Mouse (Mus musculus) MEL-GATA-1-ER (cell line): Measurements from ENCODE around the gene Syt8.
A peak's percentile ranks its signal among the peaks of the same experiment; 100 is the strongest.
"Not testable (repeated sequence)": the region's sequence is repeated elsewhere in the genome, so short reads cannot be mapped to it uniquely, and the experiment has no call there.

ENCODE experiments used
- DNase-seq: peaks from one replicate; pipeline ENCODE4 v3.0.0-alpha.2; 2012; ENCODE audit warnings: low read depth; ENCODE audit errors: extremely low read depth

Syt8 gene

DNA sequence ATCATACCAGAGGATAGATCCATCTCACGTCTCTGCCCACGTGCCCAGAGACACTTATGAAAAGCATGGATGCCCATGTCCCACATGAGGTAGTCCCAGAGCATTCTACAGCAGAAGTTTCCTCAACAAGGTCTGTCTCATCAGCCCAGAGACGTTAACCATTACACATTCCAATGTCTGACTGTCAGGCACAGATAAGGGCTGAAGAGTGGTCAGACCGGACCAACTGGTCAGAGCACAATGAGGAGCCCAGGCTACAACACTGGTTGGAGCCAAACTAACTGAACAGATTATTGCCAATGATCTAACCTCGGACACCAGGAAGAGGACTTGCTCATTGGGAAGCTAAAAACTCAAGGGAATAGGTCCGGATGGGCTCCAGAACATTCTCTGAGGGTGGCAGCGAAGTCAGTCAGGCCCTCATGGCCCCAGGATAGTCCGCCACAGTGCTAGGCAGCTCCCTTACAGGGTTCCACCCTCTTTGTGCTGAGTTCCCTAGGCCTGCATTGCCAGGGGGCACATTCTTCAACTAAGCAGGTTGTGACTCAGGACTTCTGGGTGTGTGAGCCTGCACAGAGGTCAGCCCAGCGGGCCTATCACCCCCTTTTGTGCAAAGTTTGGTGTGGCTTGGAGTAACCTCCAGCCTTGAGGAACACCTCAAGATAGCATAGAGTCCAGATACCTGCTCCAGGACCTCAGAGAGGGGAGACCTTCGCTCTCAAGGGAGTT is at the start of gene Syt8:
Gene Syt8, plus strand, starts transcription at position 714 of the 729 bp plus-strand sequence.
- DNase-seq: no peak

DNA sequence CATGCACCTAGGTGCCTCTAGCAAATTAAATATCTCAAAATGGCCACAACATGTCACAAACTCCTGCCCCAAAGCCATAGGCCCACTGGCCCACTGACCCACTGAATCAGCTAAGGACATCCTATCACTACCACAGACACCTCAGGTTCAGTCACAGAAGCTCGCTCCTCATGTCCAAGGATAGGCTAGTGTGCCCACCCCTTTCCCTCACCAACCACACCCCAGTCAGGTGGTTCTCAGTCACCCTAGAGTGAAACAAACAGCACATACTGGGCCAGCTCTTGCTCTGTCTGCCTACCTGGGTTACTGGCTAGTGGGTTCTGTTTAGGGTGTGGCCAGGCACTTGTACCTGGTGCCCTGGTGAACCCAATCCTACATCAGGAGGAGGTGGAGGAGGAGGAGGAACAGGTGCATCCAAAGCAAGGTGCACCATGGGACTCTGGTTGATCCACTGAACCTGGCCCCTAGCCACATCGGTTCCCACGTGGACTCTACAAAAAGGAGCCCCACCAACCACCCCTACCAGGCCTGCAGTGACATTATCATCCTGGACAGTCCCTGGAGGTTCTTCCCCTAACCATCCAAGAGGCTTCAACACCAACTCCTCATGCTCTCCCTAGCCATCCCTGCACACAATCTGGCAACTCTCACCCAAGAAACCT is 48.8 kb upstream of the Syt8 start:
- no peak for DNase-seq

DNA sequence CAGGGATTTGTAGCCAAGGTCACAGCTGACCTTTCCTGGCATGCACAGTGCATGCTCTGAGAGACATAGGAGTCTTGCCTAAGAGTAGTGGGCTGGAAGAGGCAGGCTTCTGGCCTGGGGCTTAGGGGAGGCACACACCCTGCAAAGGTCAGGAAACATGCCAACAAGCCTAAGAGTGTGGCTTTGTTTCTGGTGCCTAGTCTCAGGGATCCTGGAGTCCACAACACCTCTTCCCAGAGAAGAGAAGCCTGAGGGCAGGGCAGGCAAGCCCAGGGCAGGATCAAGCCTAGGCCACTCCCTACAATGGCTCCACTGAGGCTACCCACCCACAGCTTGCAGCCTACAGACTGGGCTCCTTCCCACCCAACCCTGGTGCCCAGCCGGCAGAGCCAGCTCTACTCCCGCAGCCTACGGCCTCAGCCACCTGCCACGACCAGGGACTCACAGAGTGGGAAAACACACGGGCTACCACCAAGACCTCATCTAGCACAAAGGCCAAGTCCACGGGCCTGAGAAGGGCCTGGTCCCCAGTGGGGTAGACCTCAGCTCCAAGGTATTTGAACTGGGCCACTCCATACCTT is 47.9 kb upstream of the Syt8 start:
- DNase-seq: no peak

DNA sequence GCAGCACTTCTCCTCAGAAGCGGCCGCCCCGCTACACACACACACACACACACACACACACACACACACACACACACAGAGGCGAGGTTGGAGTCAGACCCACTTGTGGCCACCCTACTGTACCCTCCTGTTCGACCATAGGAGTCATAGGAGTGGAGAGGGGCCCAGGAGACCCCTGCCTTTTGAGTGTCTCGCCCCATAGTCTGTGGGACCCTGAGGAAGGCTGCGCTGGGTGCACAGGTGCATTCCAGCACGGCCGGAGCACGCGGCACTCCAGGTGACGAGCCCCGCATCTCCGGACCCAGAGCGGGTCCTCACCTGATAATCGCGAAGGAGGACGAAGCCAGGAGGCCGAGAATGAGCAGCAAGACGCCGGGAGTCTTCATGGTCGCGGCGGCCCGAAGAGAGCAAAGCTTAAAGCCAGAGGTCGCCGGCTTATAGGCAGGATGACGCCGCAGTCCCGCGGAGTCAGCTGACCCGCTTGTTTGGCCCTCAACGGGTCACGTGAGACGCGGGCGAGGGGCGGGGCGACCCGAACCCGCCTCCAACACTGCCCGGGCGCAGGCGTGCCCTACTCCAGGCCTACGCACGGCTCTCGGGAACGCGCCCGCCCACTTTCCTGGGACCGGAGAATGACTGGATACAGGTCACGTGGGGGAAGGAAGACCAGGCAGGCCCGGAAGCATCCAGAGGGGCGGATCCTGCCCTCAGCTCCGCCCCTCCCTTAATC is 47.1 kb upstream of the Syt8 start, which contains the start of gene Ctsd:
Gene Ctsd, minus strand, starts transcription at position 620 of the 730 bp plus-strand sequence.
- peak; percentile 88 for DNase-seq

DNA sequence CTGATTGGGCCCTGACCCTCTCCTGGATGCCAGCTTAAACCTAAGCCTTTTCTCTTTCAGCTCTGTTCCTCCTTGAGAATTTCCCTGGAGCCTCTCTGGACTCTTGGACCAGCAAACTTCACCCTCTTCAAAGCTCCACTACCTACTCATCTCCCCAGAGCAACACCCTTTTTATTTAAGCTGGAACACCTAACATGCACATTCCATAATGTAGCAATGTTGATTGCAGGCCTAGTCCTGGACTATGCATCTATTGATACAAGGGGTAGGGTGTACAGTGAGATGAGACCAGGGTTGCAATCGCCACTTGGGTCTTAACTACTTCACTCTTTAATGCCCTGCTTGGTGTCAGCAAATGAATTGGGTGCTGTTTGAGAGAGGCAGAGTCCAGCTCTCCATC is 46.5 kb upstream of the Syt8 start:
- no peak for DNase-seq

DNA sequence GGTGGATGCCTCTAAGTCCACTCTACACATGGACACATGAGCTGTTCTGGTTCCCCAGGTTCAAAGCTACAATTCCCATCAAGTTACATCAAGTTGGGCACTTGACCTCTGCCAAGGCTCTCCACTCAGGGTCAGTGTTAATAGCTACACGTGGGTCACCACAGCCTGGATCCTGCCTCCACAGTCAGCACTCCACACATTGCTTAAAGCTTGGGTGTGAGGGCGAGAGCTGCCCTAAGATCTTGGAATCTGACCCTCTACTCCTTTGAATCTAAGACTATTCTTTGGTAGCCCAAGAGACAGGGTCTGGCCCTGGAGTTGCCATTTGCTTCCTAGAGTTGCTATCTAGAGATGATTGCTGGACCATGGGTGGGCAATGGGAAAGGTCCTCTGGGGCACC is 45.9 kb upstream of the Syt8 start:
- DNase-seq: no peak

DNA sequence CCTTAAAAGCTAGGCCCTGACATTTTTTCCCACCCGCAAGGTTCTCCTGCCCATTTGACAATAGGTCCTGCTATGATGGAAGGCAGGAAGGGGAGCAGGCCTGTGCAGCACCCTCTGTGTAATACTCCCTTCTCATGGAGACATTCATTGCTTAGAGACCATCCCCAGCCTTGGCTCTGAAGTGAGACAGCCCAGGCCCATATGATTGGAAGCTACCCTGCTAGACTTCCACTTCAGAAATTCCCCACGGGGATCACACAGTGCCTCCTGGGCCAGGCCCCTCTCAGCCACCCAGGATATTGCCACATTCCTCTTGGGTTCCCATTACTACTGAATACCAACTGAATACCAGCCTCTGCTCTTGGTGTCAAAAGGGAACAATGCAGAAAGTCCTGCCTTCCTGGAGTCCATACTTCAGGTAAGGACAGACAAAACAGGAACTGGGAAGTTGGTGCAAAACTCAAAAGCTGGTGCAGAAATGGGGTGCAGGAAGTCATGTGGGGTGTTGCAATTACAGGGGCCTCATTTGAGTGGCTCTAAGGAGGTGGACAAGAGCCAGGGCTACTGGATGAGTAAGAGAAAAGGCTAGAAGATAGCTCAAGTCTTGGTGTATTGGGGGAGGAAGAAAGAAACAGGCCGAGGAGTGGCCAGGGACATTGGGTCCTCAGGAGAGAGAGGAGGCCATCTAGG is 44.5 kb upstream of the Syt8 start:
- no peak for DNase-seq

DNA sequence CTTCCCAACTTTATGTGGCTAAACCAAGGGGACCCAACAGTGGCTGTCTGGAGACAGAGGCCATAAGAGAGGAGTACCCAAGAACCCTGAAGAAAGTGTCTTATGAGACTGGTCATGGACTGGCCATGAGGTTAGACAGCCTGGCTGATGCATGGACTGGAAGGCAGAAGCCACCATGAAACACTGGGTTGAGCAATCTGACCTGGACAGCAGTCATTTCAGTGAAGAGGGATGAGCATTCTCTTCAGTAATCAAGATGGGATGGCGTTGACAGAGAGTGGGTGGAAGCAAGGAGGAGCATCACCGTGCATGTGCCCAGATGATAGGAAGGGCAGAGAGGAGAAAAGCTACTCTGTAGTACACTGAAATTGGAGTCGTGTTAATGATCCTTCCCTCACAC is 43.5 kb upstream of the Syt8 start:
- DNase-seq: no peak

DNA sequence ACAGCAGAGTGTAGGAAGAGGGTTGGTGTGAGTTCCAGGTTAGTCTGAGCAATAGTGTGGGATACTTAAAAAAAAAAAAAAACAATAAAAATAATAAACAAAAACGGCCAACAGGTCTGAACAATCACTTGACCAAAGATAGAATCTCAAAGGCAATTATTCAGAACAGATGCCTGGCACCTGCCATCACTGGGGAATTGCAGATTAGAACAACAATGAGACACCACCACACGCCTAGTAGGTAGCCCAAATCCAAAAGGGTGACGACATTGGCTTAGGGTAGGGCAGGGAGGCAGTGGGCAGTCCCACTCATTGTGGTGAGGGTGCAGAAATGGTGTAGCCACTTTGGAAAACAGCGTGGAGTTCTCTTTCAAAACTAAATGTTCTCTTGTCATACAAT is 43.0 kb upstream of the Syt8 start:
- DNase-seq: no peak

DNA sequence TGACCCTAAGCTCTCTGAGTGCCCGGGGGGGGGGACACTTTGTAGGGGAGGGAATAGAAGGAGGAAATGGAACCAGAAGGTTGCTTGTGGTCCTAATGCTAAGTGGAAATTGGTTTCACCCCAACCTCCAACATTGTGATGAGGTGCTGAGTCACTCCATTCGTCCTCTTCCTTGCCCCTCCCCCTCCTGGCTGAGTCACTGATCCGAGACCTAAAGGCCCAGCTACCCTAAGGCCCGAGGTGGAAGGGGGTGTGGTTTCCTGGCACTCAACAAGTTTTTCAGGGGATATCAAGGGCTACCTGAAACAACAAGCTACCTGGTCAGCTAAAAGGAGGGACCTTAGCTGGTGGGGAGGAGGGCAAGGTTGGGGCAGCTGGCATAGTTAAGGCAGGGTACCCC is 41.5 kb upstream of the Syt8 start:
- no peak for DNase-seq

DNA sequence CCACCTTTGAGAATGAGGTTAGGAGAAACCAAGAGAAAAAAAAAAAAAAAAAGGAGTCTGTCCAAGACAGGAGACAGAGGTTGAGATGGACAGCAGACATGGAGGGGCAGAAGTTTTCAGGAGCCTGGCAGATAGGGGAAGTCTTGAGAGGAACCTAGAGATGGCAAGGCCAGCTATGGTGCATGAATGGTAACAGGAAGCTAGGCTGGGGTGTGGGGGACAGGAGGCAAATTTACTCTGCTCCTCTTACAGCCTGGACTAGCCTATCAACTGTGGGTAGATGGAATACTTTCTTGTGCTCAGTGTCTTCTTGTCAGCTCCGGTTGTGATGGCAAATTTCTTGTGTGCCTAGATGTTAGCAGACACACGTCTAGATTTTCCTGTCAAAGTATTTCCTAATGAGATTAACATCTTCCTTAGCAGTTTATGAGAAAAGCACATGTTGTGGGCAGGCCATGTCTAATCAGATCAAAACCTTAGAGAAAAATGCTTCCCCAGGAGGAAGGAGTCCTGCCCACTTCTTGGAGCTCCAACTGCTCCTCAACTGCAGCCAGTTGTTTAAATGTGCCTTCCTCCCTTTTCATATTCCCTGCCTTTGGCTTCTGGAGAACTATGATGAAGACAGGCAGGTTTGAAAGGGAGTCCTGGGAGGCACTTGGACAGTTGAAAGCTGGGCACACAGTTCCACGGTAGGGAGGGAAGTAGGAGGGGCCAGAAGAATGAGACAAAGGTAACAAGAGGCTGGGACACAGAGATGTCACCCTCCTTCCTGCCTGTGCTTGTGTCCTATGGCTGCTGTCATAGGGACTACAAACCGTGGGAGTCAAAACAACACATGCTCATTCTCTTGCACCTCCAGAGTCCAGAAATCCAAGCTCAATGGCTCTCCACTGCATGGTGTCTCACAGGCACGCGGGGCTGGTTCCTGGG is 40.1 kb upstream of the Syt8 start:
- DNase-seq: peak; percentile 58

DNA sequence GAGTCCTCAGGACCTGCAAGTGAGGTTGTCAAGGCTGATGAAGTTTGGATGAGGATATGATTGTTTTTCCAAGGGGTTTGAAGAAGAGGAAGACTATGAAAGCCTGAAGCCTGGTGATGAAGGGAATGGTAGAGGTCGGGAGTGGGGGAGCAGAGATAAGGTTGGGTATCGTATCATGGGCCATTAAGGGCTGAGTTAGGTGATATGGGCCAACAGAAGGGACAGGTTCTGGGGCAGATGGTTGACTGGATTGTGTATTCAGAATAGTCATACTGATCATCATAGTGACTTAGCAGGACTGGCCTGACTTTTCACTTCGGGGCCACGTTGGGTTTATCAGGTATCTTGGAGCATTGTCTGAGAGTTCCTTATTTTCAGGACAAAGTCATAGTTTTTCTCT is 39.2 kb upstream of the Syt8 start:
- no peak for DNase-seq

DNA sequence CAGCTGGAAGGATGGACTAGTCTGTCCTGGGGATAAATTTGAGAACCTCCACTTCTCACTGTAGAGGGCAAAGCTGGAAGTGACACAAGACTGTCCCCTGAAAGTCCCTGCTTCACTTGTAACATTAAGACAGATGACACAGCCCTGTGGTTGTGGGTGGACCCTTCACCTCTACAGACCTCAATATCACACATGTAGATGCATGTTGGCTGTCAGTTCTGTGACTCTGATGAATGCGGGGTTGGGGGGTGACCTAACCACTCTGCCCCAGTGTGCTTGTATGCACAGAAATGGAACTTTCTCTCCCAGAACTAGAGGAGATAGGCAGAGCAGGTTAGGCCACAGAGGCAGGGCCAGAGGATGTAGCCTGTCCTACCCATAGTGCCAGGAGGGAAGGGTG is 38.0 kb upstream of the Syt8 start:
- no peak for DNase-seq

DNA sequence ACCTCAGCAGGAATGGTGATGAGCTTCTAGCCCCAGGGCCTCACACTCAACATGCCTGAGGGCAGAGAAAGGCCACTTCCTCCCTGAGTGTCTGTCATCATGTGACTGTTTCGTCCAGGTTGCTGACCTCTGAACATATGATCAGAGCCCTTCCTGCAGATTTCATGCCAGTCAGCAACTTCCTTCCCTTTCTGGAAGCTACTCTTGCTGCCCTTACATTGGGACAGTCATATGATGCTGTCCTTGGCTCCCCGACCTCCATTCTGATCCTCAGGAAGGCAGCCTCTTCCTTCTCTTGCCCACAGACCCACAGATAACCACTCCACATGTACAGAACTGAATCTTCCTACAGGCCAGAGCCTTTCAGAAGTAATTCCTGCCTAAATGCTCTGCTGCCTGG is 36.6 kb upstream of the Syt8 start:
- no peak for DNase-seq

DNA sequence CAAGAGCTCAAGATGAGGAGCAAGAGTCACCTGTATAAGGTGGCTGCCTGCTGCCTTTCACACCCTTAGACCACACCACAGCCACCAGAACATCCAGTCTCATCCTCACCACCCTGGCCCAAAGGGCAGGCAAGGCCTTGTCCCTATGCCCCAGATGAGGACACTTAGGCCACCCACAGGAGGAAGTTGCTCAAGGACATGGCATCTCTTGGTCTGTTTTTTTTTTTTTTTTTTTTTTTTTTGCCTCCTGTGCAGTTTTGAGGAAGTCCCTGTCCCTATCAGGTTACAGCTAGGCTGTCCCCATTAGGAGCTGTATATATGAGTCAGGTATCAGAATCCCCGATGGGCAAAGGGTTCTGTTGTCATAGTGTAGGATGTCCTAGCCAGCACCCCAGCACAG is 35.4 kb upstream of the Syt8 start:
- DNase-seq: peak; percentile 75

DNA sequence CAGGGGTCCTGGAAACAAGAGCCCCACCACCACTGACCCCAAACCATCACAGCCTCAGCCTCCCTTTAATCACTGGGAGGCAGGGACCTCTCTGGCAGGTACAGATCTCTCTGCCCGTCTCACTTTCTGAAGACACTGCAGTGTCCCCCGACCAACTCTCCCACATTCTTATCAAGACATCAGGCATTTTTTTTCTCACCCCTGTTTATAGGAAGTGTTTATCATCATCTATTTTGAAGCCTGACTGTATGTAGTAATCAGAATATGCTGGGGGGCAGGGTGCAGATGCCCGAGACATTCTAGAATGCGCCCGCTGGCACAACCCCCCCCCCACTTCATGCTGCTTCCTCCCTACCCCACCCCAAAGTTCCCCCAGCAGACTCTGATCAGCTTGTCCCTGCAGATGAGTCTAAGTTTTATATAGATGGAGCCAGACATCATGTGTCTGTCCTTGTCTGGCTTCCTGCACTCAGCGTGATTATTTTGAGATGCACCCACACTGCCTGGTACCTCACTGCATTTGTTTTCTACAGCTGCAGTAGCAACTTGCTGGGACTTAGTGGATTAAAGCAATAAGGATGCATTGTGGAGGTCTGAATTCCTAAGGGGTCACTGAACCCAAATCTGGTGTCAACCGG is 34.4 kb upstream of the Syt8 start:
- DNase-seq: no peak

DNA sequence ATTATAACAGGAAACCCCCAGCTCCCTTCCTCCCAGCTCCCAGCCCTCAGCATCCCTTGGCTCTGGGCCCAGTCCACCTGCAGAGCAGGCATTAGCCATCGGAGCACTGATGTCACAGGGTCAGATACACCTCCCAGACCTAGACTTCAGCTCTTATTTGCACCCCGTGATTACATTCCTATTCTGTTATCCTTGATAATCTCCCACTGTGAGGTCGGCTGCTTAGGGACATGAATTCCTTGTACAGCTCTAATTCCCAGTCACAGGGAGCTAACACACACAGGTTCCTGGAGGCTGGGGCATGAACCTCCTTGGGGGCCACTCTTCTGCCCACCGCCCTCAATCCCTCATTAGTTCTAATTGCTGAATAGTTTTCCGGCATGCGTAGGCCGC is 33.9 kb upstream of the Syt8 start:
- no peak for DNase-seq

DNA sequence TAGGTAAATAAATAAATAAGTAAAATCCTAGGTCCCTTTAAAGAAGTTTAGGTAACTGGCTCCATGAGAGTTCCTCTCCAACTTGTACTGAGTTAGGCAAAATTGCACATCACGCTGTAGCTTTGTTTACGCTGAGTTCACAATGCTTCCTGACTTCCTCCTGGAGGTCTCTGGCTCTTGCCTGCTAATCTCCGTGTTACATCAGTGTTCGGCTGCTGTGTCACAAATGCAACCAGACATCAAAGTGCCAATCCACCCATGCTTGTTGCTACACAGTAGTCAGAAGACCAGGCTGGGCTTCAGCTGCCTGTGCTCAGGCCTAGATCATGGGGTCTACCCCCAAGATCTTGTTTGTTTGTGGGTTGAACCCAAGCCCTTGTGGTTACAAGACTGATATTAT is 31.1 kb upstream of the Syt8 start:
- DNase-seq: no peak

DNA sequence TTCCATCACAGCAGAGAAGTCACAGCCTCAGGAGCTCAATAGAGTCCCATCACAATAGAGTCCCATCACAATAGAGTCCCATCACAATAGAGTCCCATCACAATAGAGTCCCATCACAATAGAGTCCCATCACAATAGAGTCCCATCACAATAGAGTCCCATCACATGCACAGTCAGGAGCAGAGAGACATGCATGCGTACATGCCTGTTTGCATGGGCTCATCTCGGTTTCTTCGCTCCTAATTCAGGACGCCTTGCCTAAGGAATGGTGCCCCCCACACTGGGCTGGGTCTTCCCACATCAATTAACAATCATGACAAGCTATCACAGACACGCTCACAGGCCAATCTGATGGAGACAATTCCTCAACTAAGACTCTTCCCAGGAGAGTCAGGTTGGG is 29.5 kb upstream of the Syt8 start:
- not testable (repeated sequence) for DNase-seq

DNA sequence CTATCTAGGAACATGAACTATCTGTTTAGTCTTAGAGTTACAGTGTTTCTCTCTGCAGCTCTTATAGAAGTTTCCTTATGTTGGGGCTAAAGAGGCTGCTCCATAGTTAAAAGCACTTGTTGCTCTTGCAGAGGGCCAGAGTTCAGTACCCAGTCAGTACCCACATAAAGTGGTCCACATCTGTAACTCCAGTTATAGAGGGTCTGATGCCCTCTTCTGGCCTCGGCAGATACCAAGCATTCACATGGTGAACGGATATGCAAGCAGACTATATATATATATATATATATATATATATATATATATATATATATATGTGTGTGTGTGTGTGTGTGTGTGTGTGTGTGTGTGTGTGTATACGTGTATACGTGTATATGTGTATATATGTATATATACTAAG is 26.7 kb upstream of the Syt8 start:
- DNase-seq: no peak
